Mouse (Mus musculus): ENCODE data around the gene Ly6g6f.
"Not testable (repeated sequence)": the region's sequence is repeated elsewhere in the genome, so short reads cannot be mapped to it uniquely, and the experiment has no call there.

Ly6g6f gene

GRCm38 (mm10) chr17:35052271-35052798 lies 33.1 kb downstream of the Ly6g6f start:
- DNase-seq (ENCODE audit: low spot score in 2 of 2): no peak

- no peak for DNase-seq (ENCODE audit: low spot score in 2 of 2)
Observed at GRCm38 (mm10) chr17:35051156-35052086, 34.0 kb downstream of the Ly6g6f start.

GRCm38 (mm10) chr17:35050126-35050750 lies 35.2 kb downstream of the Ly6g6f start:
- DNase-seq (ENCODE audit: low spot score in 2 of 2): no peak

GRCm38 (mm10) chr17:35049561-35050016 lies 35.8 kb downstream of the Ly6g6f start, which contains the start of gene Clic1:
Gene Clic1, plus strand, starts transcription at chr17:35049966.
- no peak for DNase-seq (ENCODE audit: low spot score in 2 of 2)

GRCm38 (mm10) chr17:35048932-35049440 lies 36.4 kb downstream of the Ly6g6f start:
- DNase-seq (ENCODE audit: low spot score in 2 of 2): no peak

GRCm38 (mm10) chr17:35048149-35048931 lies 37.1 kb downstream of the Ly6g6f start:
- no peak for DNase-seq (ENCODE audit: low spot score in 2 of 2)

GRCm38 (mm10) chr17:35047688-35048087 lies 37.7 kb downstream of the Ly6g6f start:
- DNase-seq (ENCODE audit: low spot score in 2 of 2): no peak

- DNase-seq (ENCODE audit: low spot score in 2 of 2): peak; percentile 88 to 93
Observed at GRCm38 (mm10) chr17:35046681-35047455, 38.5 kb downstream of the Ly6g6f start, which contains the start of gene Msh5. Gene Msh5, minus strand, starts transcription at chr17:35046745.

GRCm38 (mm10) chr17:35045807-35046680 lies 39.4 kb downstream of the Ly6g6f start:
- DNase-seq (ENCODE audit: low spot score in 2 of 2): no peak

GRCm38 (mm10) chr17:35044904-35045806 lies 40.3 kb downstream of the Ly6g6f start:
- no peak for DNase-seq (ENCODE audit: low spot score in 2 of 2)

GRCm38 (mm10) chr17:35043794-35044193 lies 41.6 kb downstream of the Ly6g6f start:
- DNase-seq (ENCODE audit: low spot score in 2 of 2): no peak

GRCm38 (mm10) chr17:35039121-35039873 lies 46.1 kb downstream of the Ly6g6f start:
- peak in 1 of 2 experiments; percentile 45 for DNase-seq (ENCODE audit: low spot score in 2 of 2)

GRCm38 (mm10) chr17:35034896-35035295 lies 50.5 kb downstream of the Ly6g6f start:
- no peak for DNase-seq (ENCODE audit: low spot score in 2 of 2)

- DNase-seq (ENCODE audit: low spot score in 2 of 2): not testable (repeated sequence)
Observed at GRCm38 (mm10) chr17:35033703-35034102, 51.7 kb downstream of the Ly6g6f start.

GRCm38 (mm10) chr17:35032323-35032870 lies 53.0 kb downstream of the Ly6g6f start:
- DNase-seq (ENCODE audit: low spot score in 2 of 2): no peak

- DNase-seq (ENCODE audit: low spot score in 2 of 2): no peak
Observed at GRCm38 (mm10) chr17:35031880-35032279, 53.5 kb downstream of the Ly6g6f start.

GRCm38 (mm10) chr17:35031272-35031671 lies 54.1 kb downstream of the Ly6g6f start:
- DNase-seq (ENCODE audit: low spot score in 2 of 2): no peak
